Mouse (Mus musculus) CH12.LX (cell line): ENCODE measurements around the gene Rasl10b.
A peak's percentile ranks its signal among the peaks of the same experiment; 100 is the strongest.

Source experiments
- BHLHE40 ChIP-seq: IDR thresholded peaks from 2 replicates; pipeline ENCODE4 v1.6.1; 2011; ENCODE audit warnings: mild to moderate bottlenecking, low read depth, low read length, improper control_type of control experiment
- CTCF ChIP-seq, 2 experiments: IDR thresholded peaks in 1 of 2; conservative IDR thresholded peaks in 1 of 2; 2 replicates each; pipeline ENCODE4 v1.5.1; 2011 to 2012; ENCODE audit warnings: low read depth in 2 of 2, low read length in 2 of 2, improper control_type of control experiment in 1 of 2, inconsistent platforms in 1 of 2, mild to moderate bottlenecking in 1 of 2, moderate library complexity in 1 of 2
- GABPA ChIP-seq: IDR thresholded peaks from 2 replicates; pipeline ENCODE4 v1.6.1; 2012; ENCODE audit warnings: low read depth, low read length, improper control_type of control experiment, inconsistent platforms; ENCODE audit not compliant: insufficient replicate concordance
- JUN ChIP-seq: IDR thresholded peaks from 2 replicates; pipeline ENCODE4 v1.6.1; 2011; ENCODE audit warnings: low read depth, mild to moderate bottlenecking, low read length, improper control_type of control experiment, moderate library complexity; ENCODE audit not compliant: insufficient read depth
- MAFK ChIP-seq: IDR thresholded peaks from 2 replicates; pipeline ENCODE4 v1.6.1; 2011; ENCODE audit warnings: low read length, improper control_type of control experiment; ENCODE audit not compliant: insufficient replicate concordance
- POLR2A ChIP-seq: IDR thresholded peaks from 2 replicates; pipeline ENCODE4 v1.6.1; 2011; ENCODE audit warnings: low read depth, mild to moderate bottlenecking, improper control_type of control experiment, low read length
- POLR2AphosphoS2 ChIP-seq: IDR thresholded peaks from 2 replicates; pipeline ENCODE4 v1.6.1; 2011; ENCODE audit warnings: low read depth, low read length, improper control_type of control experiment
- TBP ChIP-seq: conservative IDR thresholded peaks from 2 replicates; pipeline ENCODE4 v1.6.1; 2011; ENCODE audit warnings: low read depth, low read length, improper control_type of control experiment
- ZC3H11A ChIP-seq: IDR thresholded peaks from 2 replicates; pipeline ENCODE4 v1.6.1; 2012; ENCODE audit warnings: low read depth, mild to moderate bottlenecking, inconsistent platforms, low read length, improper control_type of control experiment

DNA sequence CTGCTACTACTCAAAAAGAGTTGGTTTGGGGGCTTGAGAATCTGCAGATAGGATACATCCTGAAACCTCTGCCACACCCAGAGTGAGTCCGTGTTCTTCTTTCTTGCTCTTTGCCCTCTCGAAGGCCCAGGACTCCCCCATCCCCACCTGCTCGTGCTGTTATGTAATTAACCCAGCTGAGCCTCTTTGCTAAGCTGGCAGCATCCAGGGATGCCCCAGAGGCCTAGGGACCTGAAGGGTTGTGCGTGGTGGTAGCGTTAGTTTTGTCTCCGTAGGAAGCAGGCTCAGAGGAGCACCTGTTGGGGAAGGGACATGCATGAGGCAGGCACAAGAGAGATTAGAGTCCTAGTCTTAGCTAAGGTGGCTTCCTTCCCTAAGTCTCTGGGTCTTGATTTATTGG is 1.6 kb downstream of the Rasl10b start:
- TF ChIP-seq POLR2A (no peak), CTCF (conservative IDR thresholded peaks at IDR 0.05 in 1 of 2, IDR thresholded peaks at IDR 0.05 in 1 of 2; ENCODE audit: low read depth in 2 of 2, low read length in 2 of 2) (no peak), MAFK (no peak), TBP (no peak), ZC3H11A (no peak), POLR2AphosphoS2 (no peak), BHLHE40 (0 out of 2 replicates have a peak, but pooled peaks have one; percentile 8), GABPA (no peak), JUN (no peak)
